Mouse (Mus musculus) spleen, postnatal 36 days (tissue): ENCODE data around the gene Arhgef12.

Experiments used
- DNase-seq, 2 experiments: peaks; one replicate each; pipeline ENCODE4 v3.0.0; 2022; ENCODE audit warnings: low spot score in 2 of 2, mixed read lengths in 1 of 2

The Arhgef12 gene

DNA sequence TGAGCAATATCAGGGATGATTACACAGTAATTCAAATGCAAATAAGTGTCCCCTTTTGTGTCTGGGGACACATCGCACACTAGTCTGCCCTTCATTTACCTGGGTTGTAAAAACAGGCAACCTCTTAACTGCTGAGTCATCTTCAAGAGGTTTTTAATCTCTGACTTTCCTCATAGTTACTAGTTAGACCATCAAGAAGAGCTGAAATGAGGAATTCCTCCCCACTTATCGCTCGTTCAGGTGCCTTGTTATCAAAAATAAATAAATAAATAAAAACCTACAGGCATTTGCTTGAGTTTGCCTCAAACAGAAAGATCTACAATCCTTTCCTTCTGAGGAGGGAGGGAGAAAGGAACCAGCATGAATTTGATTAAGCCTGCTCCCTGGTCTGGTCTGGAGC, 1.7 kb upstream of the Arhgef12 start:
- DNase-seq: no peak

DNA sequence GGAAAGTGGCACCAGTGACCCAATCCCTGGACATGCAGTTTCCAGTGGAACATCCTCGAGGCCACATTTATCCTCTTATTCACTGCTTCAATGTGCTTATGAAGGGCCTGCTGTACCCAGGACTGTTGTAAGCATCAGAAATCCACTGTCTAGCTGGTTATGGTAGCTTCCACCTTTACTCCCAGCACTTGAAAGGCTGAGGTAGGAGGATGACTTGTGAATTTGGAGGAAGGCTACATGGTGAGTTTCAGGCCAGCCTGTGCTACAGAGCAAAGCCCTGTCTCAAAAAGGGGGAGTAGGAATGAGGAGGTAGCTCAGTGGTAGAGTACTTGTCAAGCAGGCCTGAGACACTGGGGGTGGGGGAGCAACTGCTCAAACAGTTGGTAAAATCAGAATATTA, 1.0 kb upstream of the Arhgef12 start:
- DNase-seq: no peak

DNA sequence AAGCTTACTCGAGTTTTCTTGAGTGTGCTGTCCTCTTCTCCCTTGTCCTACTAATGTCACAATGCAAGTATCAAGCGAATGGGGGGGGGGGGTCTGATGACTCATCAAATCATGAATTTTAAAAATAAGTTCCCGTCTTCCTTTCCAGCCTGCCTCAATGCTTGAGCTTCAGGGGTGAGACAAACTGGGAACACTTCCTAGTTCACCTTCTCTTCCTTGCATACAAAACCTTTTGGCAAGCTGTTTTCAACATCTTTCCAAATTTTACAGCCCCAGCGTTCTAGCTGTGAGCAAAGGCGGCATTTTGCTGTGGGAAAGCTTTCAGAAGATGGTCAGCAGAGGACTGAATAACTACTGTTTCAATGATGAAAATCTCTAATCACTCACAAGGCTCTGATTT, 516 bp upstream of the Arhgef12 start:
- DNase-seq: no peak

DNA sequence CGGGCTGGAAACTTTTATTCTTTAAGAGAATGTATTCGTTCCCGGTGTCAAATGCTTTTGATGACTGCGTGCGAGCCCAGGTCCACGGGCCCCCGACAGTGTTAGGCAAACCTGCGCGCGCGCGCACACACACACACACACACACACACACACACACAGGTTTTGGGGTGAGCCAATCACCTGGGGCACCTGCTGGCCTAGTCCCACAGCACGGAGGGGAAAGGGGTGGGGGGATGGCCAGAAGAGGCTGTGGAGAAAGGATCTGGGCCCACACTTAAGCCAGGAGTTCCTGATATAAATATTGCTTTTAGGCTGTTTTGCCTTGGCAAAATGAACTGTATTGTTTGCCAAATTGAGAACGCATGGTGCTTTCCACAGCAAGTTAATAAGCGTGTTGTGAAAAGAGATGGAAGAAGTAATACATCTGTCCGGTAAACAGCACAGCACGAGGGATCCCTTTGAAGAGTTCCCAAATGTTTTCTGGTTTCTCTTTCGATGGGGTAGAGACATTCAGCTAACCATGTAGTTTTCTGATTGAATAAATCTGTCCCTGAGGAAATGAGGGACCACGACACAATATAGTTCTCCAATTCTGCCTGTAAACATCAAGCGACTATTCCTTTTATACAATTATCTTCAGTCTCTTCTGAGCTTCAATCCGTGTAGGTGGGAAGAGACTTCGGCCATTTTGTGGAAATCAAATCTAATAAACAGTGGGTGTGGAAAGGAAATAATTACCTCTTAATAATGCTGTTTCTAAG, 433 bp downstream of the Arhgef12 start:
- peak; percentile 13 to 28 for DNase-seq

DNA sequence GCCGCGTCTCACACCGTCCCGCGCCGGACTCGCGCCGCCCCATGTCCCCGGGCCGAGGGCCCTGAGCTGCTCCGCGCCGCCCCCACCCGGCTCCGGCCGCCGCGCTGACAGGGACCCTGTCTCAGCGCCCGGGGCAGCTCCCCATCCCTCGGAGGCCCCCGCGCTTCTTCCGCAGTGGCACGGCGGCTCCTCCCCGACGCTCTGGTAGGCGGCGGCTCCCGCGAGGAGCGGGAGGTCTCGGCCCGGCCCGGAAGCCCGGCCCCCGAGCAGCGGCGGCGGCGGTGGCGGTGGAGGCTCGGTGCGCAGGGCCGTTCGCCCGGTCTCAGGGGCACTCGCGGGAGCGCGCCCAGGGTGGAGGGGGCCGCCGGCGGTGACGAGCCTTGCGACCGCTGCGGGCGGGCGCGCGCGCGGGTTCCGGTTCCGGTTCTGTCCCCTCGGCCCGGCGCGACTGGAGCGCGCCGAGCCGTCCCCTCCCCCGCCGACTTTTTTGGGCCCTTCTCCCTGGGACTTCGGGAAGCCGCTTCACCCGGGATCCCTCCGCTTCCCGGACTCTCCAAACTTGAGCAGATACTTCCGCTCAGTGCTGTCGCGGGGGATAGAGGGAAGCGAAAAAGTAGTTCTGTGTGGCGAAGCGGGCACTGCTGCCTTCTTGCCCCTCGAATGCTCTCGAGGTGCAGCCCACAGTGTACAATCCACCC, 1.2 kb downstream of the Arhgef12 start:
- peak; percentile 68 to 70 for DNase-seq

DNA sequence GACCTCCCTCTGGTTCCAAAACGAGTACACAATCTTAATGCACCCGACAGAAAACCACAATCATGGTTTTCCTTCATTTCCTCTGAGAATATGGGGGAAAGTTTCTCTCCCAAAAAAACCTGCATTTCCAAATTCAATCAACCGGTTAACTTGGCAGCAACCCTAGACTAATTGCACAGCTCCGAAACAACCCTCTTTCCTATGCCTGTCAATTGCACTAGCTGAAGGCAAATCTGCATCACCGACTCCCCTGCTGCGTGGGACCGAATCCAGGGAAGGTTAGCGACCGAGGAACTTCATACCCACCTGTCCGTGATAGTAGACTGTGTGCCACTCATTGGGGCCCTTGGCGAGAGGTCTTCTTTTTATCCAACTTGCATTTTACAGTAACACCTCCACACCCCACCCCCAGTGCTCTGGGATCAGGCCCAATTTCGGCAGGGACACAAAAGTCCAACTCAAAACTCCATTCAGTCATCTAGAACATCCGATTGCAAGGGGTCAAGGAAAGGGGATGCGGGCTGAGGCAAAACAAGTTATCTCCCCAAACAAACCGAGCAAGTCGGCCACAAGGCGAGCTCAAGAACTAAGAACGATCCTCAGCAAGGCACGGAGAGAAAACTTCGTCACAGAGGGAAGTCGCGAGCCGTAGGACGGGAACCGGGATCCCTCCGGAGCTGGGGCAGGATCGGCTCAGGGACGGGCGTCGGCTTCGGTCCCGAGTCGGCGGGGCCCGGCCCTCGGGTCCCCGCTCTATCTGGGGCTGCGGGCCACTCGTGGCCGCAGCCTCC, 2.0 kb downstream of the Arhgef12 start:
- peak in 1 of 2 experiments; percentile 30 for DNase-seq

DNA sequence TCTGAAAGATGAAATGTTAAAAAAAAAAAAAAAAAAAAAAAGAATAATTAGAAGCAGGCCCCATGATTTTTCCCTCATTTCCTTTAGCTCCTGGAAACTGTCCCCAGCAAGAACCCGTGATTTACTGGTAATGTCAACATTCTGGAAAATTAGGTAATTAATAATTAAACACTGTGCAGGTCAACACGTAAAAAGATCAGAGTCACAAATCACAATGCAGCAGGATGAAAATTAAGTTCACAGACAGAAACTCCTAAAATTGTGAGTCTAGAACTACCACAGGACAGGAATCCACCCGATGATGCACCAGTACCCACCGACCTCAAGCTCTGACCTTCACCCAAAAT, 2.5 kb downstream of the Arhgef12 start:
- no peak for DNase-seq

DNA sequence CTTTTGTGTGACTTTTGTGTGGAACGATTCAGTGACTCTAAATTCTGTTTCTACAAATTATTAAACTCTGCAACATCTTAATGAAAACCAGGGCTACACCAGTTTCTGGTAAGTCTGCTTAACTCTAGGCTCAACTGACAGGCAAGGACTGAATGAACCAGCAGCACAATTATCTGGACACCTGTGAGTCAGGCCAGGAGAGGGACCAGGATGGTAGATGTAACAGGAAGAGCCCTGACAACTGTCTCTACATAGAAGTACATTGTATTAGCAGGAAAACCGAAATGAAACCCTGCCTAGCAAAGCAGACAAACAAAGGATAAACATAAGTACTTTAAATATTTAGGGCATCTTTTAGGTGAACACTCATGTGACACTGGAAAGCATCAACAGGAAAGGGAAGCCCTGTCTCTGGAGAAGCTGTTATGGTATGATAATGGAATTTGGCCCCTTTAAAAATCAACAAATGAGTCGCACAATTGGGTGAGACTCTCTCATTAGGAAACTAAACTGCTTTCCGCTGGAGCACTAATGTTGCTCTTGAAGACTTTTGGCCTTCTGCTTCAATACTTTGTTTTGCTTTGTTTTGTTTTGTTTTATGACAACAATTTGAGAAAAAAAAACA, 3.3 kb downstream of the Arhgef12 start:
- DNase-seq: peak in 1 of 2 experiments; percentile 8

DNA sequence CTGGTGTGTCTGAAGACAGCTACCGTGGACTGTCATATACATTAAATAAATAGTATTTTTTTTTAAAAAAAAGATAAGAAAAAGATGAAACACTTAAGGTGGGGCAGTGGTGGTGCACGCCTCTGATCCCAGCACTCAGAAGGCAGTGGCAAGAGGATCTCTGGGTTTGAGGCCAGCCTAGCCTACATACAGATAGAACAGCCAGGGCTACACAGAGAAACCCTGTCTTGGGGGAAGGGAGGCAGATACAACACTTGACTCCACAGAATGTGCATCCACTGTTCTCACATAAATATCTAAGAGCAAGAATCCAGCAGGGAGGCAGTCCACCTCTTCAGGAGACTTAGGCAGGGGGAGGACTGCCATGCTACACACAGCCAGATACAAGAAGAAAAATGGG, 4.1 kb downstream of the Arhgef12 start:
- peak in 1 of 2 experiments; percentile 27 for DNase-seq

DNA sequence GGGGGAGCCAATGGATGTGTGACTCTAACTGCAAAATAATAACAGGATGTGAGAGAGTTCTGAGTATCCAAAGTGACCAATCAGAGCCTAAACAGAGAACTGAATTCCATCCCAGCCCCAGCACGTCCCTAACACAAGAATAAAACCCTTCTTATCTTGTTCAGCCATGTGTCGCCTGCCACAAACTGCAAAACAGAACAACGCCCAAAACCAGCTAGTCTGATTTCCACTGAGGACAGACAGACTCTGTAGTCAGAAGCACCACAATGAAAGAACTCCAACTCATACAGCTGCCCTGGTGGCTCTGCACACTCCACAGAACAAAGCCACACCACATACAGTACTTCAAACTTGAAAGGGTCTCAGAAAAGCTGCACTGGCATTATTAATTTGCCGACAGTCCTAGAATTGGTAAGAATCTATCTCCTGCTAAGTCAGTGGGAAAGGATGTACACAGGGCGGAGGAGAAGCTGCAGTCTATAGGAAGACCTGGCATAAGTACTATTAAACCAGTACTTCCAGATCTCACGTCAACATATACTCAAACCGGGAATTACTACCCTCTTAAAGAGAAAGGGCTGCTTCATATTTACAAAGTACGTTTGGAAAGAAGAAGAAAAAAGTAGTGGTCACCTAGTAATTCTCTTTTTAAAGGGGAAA, 5.0 kb downstream of the Arhgef12 start:
- peak; percentile 51 to 74 for DNase-seq

DNA sequence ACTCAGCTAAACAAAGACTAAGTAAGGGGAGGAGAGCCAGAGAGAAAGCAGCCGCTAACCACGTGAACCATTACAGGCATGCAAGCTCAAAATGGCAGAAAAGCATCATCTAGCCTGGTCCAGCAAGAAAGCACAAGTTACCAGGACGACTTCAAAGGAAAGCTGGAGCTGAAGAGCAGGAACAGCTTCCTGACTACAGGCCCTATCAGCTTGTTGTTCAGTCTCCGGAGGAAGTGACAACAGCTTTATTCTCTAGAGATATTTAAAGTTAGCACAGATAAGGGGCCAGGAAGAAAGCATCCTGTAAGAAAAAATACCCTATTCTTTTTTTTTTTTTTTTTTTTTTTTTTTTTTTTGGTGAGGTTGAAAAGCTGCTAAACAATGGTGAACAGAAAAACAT, 8.1 kb downstream of the Arhgef12 start:
- no peak for DNase-seq

DNA sequence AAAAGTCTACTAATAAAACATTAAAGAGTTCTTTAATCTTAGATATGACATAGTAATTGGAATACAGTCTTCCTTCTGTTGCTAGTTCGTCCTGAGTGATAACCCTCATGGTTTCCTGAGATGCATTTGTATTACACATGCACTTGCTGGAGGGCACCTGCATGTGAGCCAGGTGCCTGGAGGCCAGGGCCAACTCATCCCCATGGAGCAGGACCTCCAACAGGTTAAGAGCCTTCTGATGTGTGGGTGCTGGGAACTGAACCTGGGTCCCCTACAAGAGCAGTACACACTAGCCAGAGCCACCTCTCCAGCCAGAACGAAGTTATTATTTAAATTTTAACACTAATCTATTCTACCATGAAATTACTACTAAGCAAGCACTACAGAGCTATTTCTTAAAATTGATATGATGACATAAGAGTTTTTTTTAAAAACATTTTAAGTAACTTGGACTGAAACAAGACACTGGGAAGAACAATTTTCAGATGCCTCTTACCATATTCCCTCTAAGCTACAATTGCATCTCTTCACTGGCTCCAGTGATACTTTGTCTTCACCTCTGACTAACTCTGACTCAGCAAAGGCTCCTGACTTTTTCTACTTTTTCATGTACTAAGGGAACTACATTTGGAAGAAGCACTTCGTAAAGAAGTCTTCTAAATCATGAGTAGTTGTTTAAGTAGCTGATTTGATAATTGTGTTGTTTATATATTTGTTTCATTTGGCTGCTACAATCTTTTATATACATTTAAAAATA, 9.1 kb downstream of the Arhgef12 start:
- DNase-seq: no peak

DNA sequence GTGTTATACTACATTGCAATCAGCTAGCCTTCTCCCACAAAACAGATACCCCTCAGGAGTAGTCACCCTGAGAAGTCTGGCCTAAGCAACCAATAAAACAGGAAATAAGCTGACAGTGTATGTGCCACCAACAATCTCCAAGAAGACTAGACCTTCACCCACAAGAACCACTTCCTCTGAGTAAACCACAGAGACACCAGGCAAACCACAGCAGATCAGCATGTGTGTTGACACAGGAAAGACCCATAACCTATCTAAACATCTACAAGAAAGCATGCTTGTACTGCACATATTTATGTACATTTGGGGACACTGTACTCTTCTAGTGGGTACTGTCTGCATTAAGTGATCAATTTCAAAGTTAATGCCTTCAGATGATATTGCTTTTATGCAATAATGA, 10.7 kb downstream of the Arhgef12 start:
- peak; percentile 64 to 68 for DNase-seq

DNA sequence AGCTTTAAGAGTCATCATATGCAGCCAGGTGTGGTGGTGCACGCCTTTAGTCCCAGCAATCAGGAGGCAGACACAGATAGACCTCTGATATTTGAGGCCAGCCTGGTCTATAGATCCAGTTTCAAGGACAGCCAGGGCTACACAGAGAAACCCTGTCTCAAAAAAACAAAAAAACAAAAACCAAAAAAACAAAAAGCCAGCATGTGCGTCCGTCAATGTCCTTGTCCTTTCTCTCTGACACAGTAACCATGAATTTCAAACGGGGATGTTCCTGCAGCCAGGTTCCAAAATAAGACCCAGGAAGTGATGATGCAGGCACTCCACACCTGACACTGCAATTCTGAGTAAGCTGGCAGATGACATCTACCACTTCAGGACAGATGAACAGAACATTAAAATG, 12.2 kb downstream of the Arhgef12 start:
- no peak for DNase-seq

DNA sequence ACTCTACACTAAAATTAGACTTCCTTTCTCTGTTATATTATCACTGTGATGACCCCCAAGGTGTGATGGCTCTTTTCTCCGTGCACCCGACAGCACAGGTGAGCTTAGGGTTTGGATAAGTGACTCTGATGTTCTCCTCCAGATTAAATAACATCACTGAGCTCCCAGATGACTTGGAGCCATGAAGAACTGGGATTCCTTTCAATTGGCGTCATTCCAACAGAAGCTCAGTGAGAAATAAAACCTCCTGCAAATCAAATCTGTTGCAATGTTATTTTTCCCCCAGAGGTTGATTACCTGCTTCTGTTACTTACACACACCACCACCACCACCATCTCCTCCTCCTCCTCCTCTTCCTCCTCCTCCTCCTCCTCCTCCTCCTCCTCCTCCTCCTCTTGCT, 13.2 kb downstream of the Arhgef12 start:
- DNase-seq: no peak

DNA sequence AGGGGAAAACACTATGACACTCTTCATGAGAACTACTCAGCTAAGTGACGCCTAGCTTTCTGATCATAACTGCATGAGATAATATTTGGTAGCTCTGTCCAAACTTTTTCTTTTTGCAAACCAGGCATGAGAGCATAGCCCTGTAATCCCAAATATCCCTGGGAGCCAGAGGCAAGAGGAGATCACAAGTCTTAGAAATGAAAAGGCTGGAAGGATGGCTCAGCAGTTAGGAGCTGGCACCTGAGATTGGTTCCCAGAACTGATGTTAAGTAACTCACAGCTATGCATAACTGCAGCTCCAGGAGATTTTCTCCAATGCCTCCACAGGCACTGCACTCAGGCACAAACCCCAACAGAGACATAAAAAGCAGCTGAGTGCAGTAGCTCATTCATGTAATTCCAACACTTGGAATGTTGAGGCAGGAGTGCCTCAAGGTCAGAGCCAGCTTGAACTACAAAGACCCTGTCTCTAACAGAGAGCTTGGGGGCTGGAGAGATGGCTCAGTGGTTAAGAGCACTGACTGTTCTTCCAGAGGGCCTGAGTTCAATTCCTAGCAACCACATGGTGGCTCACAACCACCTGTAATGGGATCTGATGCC, 21.3 kb downstream of the Arhgef12 start:
- DNase-seq: no peak

DNA sequence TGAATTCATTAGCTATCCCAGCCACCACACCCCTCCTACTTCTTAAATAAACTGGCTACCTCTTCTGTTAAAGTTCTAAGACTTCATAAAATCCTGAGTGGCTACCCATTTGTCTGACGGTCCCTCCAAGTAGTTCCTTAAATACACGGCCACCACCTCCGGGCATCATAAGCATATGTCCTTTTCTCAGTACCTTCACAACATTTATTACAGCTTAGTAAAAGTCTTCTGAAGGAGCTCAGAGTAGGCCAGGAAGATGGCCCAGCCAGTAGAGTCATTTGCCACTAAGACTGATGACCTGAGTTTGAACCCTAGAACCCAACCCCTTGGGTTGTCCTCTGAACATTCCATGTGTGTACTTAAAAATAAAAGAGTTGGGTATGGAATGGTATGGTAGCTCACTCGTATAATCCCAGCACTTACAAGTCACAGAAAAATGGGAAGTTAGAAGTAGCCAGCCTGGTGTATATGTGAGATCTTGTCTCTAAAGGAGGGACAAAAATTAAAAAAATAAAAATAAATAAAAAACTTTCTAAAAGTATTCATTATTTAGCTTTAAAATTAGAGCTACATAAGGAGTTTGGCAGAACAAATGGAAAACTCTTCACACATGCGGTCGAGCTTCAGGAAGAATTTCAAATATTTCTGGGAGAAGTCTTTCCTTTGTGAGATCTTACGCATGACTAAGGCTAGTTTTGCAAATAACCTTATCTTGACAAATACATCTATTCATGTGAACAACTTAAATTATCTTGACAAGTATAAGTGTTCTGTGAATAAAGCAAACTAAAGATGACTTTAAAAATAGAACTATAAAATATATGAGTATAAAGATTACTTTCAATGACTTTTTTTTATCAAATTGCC, 22.3 kb downstream of the Arhgef12 start:
- DNase-seq: no peak

DNA sequence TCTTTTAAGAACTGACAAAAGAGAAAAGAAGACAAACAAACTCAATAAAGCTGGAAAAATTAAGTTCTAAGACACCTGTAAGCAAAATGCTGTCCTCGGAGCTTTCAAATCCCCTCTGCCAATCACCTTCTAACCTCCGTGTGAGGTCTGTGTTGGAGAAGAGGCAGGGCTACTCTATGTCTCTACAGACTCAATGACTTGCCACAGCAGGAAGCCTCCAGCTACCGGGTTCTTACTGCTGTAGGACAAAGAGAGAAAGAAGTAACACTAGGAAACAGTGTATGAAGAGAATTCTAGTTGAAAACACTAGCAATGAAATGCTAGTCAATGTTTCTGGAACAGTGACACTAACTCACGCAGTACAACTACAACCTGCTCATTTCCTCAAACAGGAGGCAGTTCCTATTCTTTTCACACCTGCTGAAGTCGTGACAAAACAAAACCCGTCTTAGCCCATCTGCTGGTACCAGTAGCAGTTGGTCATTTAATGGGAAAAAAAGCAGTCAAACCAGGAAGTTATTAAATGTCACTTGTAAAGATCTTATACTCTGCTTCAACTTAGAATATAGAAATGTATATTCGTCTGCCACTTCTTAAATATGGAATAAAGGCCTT, 23.5 kb downstream of the Arhgef12 start:
- DNase-seq: no peak

DNA sequence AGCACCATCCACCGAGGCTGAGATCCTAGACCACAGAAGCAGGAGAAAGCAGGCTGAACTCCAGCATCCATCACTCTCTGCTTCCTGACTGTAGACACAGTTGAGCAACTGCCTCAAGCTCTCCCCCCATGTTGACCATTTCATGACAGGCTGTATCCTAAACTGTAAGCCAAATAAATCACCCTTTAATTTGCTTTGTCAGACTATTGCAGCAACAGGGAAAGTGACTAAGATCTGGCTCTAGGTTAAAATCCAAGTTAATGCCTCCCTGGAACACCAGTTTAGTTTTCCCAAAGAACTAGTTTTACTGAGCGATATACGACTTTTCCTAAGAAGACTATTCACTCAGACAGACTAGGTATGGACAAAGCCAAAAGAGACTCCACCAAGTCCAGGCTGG, 28.3 kb downstream of the Arhgef12 start:
- DNase-seq: no peak
